Mouse (Mus musculus) c-Kit-positive CD71-positive TER-119-negative erythroid progenitor cells, embryonic 14.5 days (primary cell): ENCODE data around the gene Mark4.

Experiments
- DNase-seq: peaks from one replicate; pipeline ENCODE4 v3.0.0-alpha.2; 2013; ENCODE audit warnings: low read depth

Mark4 gene

GRCm38 (mm10) chr7:19458591-19459111 is at the start of gene Mark4:
Mark4 (minus strand) TSS chr7:19458821.
- peak; percentile 62 for DNase-seq

DNA sequence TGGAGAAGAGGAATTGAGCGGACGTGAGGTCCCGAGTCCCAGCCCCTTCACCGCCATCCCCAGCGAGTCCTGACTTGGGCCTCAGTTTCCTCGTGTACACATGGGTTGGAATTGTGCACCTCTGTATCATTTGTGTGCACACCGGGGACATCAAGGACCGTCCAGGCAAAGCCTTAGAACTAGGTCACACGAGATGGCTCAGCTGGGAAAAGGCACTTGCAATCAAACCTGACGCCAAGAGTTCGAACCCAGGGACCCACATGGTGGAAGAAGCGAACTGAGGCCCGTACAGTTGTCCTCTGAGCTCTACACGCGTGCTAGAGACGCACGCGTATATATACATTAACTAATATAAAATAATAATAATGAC is 49.0 kb upstream of the Mark4 start:
- peak; percentile 25 for DNase-seq

- DNase-seq, result peak; percentile 23
These were observed 48.5 kb upstream of the Mark4 start for GRCm38 (mm10) chr7:19506969-19507611.

DNA sequence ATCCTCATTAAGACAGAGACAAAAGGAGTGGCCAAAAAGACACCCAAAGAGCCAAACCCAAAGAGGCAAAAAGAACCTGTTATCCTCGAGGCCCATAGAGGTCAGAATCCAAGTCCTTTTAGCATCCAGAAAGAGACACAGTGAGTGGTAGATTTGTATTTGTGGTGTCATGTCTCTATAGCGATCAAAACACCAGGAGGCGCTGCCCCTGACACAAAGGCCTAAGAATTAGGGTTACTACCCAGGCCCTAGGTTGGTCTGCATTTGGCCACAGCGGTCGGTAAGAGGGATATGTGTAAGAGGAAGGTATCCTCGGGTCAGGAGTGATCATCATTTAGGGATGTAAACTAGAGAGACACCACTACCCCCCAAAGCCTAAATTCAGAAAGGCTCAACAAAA is 47.7 kb upstream of the Mark4 start:
- peak; percentile 65 for DNase-seq

GRCm38 (mm10) chr7:19503481-19504068 is 45.0 kb upstream of the Mark4 start:
- peak; percentile 55 for DNase-seq

DNA sequence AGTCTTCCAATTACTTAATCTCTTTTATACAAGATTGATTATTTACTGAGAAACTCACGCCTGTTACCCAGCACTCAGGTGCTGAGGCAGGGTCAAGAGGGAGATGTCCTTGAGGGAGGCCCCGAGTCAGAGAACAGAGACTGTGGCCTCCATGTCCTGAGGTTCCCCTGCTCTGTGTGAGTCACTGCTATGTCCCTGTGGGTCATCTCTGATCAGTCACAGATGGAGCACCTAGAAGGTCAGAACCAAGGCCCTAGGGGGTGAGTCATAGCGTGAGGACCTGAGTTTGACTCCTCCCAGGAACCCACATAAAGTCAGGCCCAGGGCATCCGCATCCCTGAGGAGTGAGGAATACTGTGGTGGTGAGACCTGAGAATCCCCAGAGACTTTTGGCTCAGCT is 43.0 kb upstream of the Mark4 start:
- DNase-seq, result no peak

DNA sequence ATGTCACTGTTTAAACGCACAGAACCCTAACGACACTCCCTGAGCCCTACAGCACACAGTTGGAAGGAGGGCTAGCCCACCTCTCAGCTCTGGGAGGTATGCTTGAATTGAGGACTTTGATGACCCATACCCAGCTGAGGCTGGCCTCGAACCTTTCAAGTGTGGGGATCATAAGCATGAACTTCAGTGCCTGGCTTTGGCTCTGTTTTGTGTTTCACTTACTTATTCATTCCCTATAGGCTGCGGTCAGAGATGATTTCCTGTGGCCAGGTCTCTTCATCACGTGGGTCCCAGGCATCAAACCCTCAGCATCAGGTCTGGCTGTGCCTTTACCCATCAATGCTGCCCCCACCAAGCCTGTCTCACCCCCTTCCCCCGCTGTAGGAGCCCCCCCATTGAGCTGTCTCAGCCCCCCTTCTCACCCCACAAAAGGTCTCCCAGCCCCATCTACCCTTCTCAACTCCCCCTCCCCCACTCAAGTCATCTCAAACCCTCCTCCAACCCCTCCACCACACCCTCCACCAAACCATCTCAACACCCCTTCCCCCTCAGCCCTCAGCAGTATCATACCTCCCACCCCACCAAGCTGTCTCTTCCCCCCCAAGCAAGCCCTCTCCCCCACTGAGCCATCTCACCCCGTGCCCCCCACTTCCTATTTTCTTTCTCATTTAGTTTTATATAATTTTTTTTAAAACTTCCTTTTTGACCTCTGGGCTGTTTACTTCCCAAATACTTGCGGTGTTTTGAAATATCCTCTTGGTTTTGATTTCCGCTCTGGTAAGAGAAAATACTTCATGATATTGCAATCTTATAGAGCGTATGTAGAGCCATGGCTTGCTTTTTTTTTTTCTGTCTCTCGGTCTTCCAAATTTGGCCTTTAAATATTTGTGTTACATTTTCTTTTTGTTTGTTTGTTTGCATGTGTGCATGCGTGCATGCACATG is 42.1 kb upstream of the Mark4 start:
- DNase-seq, result no peak

DNA sequence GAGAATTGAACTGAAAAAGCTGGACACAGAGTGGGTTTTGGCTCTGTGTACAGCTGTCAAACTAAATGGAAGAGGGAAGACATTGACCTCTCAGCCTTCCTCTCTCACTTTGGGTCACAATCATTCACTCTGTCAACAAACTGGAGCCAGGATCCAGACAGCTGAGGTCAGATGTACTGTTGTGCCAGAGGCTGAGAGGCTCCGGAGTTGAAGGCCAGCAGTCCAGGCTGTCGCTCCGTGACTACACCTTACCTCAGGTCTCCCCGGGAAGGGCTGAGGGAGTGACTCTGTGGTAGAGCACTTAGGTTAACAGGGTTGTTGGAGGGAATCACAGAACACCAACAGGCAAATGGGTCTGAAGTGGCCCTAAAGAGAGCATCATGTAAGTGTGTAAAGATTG is 39.7 kb upstream of the Mark4 start:
- no peak for DNase-seq

DNA sequence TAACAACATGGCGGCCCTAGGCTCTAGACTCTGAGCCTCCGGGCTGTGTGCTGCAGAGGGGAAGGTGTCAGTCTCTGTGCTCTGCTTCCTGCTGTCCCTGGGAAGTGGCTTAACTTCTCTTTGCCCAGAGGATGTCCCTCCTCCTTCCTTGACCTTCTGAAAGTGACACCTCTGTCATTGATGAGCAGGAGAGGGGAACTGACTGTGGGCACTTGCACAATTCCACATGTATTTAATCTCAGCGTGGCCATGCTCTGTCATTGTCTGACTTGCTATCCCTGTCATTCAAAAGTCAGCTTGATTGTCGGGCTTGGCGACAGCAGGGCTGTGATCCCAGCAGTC is 37.6 kb upstream of the Mark4 start:
- DNase-seq, result no peak

- DNase-seq, result no peak
These were observed 37.0 kb upstream of the Mark4 start for GRCm38 (mm10) chr7:19495521-19496213.

GRCm38 (mm10) chr7:19494751-19495474 is 36.3 kb upstream of the Mark4 start:
- DNase-seq, result no peak

DNA sequence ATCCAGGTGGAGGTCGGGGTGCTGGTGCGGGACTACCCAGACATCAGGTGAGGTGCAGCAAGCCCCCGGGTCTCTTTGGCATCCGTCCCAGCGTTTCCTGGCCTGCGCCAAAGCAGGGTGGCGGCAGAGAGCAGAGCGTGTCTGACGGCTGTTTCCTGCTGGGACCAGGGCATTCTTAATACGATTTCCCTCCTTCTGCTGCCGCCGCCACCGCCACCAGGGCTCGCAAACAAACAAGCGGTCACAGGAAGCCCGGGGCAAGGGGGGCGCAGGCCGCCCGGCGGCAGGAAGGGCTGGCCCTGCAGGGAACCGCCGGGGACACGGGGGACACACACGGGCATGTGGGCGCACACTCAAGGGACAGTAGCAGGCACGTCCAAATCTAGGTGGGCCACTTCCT is 33.1 kb upstream of the Mark4 start:
- no peak for DNase-seq

- no peak for DNase-seq
These were observed 30.9 kb upstream of the Mark4 start for GRCm38 (mm10) chr7:19489525-19489924.

- DNase-seq, result no peak
These were observed 27.9 kb upstream of the Mark4 start for GRCm38 (mm10) chr7:19486549-19486948.

GRCm38 (mm10) chr7:19485488-19485887 is 26.9 kb upstream of the Mark4 start:
- DNase-seq, result no peak

GRCm38 (mm10) chr7:19483281-19483680 is 24.7 kb upstream of the Mark4 start:
- no peak for DNase-seq

- DNase-seq, result no peak
These were observed 19.2 kb upstream of the Mark4 start for GRCm38 (mm10) chr7:19477624-19478384.

DNA sequence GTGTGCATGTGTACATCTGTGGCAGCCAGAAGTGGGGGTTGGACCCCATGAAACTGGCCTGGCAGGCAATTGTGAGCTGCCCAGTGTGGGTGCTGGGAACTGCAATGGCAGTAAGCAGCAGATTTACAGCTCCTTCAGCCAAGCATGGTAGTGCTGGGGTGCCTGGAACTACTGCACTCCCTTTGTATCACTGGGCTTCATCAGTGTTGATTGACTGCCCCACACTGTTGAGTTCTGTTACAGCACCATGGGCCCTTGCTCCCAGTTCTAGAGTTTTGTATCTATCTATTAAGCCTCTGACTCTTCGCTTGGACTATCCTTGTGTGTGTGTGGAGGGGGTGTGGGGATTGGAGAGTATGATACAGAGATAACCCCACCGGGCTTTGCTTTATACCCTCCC is 18.5 kb upstream of the Mark4 start:
- DNase-seq, result no peak

GRCm38 (mm10) chr7:19473875-19474443 is 15.3 kb upstream of the Mark4 start:
- DNase-seq, result no peak

DNA sequence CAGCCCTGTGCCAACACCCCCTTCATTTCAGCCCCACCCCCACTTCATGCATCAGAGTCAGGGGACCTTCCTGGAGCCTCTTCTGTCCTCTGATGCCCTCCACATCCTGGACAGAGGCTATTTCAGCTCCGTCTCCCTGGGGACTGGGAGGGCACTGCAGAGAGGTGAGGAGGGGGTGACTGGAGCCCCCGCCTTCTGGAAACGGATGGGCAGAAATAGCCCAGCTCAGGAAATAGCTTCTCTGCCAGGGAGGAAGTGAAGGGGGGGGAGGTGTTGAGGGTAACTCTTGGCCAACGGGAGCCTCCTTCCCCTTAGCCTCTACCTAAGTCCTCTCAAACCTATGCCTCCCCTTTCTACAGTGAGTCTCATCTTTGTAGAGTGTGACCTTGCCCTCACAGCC is 13.8 kb upstream of the Mark4 start:
- no peak for DNase-seq

DNA sequence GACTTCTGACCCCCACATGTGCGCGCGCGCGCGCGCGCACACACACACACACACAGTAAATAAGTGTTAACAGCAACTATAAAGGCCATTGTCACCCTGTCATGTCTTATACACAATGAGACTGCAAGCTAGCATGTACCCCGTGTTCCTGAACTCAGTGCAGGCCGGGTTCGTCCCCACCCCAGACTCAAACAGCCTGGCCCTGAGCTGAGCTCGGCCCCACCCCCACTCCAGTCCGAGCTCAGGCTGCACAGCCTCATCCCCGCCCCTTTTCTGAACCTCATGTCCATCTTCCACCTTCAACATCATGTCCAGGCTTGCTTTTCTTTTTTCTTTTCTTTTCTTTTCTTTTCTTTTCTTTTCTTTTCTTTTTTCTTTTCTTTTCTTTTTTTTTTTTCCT is 11.7 kb upstream of the Mark4 start:
- no peak for DNase-seq
